Mouse (Mus musculus) right cerebral cortex, postnatal 4 days (tissue): Measurements from ENCODE around the gene Ppp1r18.
A peak's percentile ranks its signal among the peaks of the same experiment; 100 is the strongest.

ENCODE experiments used
- DNase-seq: peaks from one replicate; pipeline ENCODE4 v3.0.0-alpha.2; 2022

Gene Ppp1r18

DNA sequence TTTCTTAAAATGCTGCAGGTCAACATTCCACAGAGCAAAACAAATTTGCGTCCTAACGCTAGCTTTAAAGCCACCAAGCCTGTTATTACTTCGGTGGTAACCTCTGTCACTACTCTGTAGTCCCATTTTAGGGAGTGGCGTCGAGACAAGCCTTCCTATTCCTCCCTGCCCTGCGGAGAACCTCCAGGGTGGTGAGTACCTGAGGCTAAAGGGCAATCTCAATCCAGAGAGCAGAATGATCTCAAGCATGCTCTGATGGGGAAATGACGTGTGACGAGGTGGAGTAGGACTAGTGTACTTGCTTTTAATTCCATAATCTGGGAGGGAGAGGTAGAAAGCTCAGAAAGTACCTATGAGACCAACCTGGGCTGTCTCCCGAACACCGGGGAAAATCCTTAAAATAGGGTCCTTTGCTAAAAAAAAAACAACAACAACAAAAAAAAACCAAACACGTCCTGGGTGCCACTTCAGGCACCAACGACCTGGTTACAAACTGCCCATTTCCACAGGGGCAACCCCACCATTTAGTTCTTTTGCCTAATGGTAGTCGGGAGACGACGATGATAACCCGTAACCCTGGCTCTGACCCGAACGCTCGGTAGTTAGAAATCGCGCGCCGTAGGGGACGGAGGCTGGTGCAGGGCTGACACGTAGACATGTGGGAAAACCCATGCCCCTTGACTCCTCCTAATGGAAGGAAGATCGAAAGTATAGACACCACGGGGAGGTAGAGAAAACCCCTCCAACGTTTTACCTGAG lies 50.3 kb downstream of the Ppp1r18 start:
- DNase-seq, result no peak

DNA sequence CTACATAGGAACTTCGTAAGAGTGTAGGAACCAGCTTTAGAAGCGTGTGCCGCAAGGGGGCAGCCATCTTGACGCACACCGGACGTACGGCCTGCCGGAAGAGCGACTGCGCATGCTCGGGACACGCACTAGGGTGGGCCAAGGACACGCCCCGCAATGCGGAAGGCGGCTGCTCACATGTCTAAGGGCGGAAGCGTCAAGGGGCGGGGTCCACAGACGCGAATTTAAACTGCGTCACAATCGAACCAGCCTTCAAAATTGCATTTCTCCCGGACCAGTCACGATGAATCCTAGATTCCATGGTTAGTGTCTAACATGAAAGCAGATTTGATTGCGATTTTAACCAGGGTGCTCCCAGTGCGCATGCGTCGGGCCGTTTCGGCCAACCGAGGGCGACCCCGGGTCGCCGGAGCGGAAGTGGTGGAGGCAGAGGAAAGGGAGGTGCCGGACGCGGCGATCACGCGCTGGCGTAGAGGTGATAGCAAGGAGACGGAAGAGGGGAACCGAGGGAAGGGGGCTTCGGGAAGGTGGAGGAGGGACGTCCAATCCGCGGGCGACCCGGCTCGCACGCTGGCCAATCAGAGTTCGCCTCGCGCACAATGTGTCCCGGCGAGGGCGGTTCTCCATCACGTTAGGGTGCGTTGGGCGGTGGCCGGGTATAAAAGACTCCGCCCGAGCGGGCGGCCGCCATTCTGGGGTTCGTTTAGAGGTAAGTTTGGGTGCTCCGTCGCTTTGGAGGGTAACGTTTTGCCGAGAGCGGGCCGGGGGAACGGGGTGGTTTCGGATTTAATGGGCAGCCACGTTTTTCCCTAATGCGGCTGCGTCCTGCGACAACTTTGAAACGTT lies 51.1 kb downstream of the Ppp1r18 start, which contains the start of the genes Mrps18b and Ppp1r10:
Gene Mrps18b (minus strand): TSS at position 93 of the 846 bp plus-strand sequence.
Gene Ppp1r10 (plus strand): TSS at position 138 of the 846 bp plus-strand sequence.
- peak; percentile 97 for DNase-seq

DNA sequence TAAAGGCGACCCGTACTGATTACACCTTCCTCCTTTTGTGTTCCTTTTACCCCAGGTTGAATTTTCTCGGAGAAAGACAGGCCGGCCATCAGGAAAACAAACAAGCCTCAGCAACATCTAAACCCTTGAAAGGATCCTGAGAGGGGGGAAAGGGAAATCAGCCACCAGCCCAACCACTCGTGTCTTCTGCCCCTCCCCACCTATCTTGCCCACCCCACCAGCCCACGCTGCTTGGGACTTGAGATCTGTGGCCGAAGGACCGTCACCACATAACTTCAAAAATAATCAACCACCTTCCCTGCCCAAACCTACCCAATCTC lies 51.7 kb downstream of the Ppp1r18 start:
- no peak for DNase-seq

DNA sequence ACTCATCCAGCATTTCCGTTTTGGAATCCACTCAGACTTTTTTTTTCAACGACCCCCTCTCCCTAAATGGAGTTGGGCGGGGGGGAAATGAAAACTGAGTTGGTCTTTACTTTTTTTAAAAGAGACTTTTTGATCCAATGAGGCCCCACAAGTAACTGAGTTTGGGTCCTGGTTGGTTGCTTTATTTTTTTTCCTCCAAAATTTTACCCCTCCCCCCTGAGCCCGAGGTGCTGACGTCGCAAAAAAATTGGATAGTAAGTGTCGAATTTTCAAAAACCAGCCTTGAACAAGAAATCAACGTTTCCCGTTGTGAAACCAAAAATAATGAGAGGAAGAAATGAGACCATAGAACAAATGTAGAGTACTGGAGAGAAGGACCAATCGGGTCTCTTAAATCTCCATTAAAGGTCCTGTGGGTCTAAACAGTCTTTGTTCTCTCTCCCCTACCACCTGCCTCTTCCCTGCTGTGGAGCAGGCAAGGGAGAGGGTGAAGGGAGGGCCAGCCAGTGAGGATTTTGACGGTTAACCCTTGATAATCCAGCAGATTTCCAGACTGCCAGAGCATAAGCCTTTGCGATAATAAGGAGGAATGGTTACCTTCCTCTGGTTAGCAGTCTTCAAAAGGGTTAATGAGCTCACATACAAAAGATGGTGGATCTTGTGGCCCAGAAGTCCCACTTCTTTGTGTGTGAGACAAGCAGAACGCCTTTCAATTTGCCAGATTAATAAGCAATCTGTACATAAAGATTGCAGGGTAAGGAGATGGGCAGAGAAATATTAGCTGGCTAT lies 52.3 kb downstream of the Ppp1r18 start:
- peak; percentile 54 for DNase-seq

DNA sequence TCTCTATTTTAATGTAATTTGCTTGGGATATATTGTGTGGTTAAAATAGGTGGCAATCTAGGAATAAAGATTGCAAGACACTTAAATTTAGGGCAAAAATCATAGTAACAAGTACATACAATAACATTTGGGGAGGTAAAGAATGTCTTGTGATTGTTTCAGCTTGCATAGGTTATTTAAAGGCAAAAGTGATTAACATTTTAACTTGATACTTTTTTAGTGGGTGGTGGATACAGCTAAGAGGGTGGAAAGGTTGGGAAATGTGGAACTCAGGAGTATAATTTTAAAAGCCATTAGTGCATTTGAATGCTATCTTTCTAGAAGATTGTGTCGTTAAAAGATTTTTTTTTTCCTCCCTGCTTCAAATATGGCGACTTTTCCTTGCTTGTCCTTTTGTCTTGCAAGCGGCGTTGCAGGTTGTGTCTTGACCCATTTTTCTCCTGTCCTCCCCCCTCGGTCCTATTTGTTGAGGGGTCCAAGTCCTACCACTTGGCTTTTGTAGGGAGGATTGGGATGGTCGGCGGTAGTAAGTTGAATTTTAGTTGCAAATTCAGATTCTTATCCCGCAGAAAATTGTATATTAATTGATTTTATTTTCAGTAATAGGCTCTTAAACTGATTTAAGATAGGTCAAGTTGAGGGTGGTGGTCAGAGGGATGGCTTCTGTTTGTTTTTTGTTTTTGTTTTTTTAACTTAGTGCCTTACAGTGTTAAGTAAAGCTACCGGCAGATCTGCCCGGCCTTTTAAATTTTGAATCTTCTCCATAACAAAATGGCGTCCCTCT lies 53.1 kb downstream of the Ppp1r18 start:
- DNase-seq, result no peak

DNA sequence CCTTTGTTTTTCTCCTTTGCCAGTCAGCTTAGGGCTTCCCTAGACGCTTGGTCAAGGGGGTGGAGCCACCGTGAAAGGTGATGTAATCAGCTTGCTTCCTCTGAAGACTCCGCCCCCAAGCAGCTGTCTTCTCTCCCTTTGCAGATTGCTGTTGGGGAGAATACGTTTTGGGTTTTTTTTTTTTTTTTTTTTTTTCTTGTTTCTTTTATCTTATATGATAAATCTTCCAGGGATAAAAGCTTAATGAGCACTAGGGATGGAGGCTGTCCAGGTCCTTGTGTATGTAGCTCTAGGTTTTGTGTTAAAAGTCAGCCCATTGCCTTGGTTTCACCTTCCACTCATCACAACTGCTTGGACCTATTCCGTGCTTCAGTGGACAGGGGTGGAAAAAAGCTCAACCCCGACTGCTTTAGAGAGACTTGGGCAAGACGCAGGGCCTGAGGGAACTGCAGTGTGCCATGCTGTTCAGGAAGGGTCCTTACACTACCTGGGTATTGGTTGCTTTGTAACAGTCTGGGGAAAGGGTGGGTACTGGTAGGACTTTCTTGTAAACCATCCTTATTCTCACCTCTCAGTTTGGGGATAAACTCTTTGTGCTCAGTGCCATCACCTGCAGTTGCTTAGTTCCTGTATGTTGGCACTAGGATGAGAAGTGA lies 53.8 kb downstream of the Ppp1r18 start:
- DNase-seq, result peak; percentile 86

DNA sequence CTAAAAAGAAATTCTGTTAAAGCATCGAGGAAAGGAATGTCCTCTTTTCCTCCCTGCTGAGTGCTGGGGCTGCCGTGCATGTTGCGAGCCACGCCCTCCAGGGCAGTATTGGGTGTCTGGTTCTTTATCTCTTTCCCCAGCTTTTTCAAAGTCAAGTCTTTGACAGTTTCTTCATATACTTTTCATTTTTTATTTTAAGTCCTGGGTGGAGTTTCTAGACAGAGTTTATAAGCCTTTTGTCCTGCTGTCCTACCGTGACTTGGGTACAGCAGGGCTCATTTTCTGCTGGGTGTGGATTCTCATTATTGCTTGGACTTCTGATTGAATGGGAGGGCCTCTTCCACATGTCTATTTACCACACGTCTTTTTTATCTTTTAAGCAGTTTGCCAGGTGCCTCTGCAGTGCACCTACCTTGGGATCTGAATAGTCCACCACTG lies 54.5 kb downstream of the Ppp1r18 start:
- no peak for DNase-seq

DNA sequence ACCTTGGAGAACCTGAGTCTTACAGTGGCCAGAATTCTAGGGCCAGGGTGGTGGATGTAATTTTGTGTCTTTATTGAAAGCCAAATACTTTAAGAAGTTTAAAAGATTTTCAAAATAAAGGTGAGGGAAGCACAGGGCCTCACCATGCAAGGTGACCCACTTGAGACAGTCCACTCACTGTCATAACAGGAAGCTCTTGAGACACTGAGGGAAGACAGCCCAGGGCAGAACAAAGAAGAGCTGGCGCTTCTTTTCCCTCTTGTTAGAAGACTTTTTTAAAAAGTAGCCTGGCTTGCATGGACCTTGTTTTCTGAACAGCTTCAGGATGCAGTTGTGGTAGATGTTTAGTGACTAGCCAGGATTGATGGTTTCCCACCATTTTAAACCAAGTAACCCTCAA lies 55.0 kb downstream of the Ppp1r18 start:
- DNase-seq, result no peak

DNA sequence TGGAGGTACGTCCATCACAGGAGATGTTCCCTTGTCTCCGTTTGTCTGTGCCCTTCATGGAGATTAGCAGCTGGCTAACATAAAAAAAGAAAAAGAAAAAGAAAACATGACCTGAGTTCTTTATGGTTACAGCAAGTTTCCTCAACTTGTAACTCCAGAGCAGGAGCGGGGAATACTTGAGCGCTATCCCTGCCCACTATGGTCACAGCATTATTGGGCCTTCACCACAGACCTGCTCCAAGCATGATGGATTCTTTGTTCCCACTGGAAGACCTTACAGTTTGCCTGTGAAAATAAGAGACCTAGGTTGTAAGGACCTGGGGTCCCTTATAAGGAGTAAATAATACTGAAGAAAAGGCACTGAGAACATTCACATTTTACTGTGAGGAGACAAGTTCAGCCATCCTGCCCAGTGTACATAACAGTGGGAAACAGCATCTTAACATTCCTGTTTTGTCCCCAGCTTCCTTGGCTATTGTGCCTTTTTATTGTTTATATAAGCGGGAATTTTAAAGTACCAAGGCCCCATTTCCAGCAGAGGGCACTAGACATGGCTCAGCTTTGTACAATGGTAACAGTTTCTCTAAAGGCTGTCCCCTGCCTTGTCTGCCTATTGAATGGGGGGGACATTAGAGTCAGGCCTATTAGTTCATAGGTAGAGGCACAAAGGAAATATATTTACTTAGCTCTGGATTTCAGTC lies 55.6 kb downstream of the Ppp1r18 start:
- DNase-seq, result no peak

DNA sequence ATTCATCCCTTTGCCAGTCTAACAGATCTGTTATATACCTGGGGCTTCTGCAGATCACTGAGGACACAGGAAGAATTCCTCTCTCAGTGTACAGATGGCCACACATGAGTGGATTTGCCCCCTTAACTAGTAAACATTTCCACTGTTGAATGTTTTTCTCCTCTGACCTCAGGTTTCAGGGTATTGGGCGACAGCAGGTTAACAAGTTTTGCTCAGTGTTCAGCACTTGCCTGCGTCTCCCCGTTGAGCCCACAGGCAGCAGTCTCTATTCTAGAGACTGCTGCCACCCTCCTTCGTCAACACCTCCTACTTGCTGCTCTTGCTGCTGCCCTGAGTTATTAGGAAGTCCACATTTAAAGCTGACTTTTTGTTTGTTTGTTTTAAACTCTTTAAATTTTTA lies 56.3 kb downstream of the Ppp1r18 start:
- no peak for DNase-seq

DNA sequence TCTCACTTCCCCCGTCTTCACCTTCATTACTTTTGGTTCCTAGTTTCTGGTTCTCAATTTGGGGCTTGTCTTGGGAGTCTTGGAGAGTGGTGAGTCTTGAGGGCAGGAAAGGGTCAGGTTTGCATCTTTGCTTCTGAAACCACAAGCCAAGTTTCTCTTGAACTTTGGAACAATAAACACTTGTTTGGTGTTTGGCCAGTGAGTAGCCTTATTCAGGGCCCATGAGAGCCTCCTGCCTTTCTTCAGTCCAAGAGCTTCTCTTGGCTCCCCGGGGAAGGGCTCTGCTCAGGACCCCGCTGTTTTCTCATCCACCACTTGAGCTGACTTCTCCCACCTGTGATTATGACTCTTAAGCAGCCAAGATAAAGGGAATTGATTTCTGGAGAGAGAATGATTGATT lies 57.2 kb downstream of the Ppp1r18 start:
- DNase-seq, result no peak

DNA sequence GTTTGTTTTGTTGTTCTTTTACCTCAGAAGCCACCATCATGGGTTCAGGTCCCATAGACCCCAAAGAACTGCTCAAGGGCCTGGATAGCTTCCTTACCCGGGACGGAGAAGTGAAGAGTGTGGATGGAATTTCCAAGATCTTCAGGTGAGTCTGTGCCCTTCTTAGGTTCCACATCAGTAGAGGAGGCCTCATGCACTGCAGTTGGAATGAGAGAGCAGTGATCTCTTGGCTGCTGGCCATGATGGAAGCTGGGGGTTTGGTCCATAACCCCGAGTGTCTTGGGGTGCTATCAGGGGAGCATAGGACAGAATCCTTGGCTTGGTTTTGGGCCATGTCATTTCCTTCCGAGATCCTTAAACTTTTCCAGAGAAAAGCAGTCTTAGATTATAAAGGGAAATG lies 57.9 kb downstream of the Ppp1r18 start:
- no peak for DNase-seq
